Mouse (Mus musculus): ENCODE data around the gene S1pr5. TPM values are rescaled to one million over a fixed set of nuclear protein-coding genes. Genes with fewer than 3 reads are reported as not detected.
"Not testable (repeated sequence)": the region's sequence is repeated elsewhere in the genome, so short reads cannot be mapped to it uniquely, and the experiment has no call there.

The S1pr5 gene
- polyA plus RNA-seq, 1 experiment: not detected

DNA sequence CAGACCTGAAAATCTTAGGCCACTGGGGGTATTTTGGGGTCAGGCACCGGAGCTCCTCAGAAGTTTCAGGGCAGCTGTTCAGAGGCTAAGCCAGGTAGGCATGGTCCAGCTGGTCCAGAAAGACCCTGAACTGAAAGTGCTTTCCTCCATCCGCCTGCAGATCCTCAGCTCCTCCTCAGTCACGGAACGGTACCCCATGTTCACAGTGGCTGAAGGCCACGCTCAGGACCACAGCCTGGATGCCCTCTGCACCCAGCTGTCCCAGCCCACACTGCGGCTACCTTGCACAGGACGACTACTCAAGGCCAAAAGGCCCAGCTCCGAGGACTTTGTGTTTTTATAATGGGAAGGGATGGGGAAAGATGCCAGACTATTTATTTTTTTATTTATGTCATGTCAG is 24.9 kb upstream of the S1pr5 start:
- 0 out of 2 replicates have a peak, but pooled peaks cover 4% of the 10 kb centered on the region for H3K4me1 ChIP-seq (ENCODE audit: control insufficient read depth, insufficient read depth, low read length)
- 83% methylated on average over 8 of the region's 8 CpGs for WGBS
- TF ChIP-seq POLR2A (IDR thresholded peaks at IDR 0.05; ENCODE audit: insufficient read depth, low read depth, low read length) (no peak), CTCF (IDR thresholded peaks at IDR 0.05; ENCODE audit: insufficient read depth, low read depth, low read length) (no peak)
- H3K27ac ChIP-seq (ENCODE audit: insufficient read depth, low read depth, low read length): no peak overlapping the region
- H3K4me3 ChIP-seq (ENCODE audit: insufficient read depth, low read depth, low read length): no peak overlapping the region

DNA sequence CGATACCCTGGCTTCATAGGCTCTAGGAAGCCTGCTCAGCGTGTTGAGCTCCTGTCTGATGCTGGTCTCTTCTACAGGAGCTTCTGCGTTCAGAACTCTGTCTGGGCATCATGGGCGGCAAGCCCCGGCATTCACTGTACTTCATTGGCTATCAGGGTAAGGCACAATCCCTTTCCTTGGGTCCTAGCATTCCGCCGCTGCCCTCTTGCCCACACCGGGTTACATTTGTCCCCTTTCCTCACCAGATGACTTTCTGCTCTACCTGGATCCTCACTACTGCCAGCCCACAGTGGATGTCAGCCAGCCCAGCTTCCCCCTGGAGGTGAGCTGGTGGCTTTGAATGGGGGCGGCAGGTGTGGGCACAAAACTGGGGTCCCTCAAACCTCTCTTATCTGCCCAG is 24.1 kb upstream of the S1pr5 start:
- H3K4me3 ChIP-seq (ENCODE audit: insufficient read depth, low read depth, low read length): no peak overlapping the region
- 0 out of 2 replicates have a peak, but pooled peaks cover 5% of the 10 kb centered on the region for H3K4me1 ChIP-seq (ENCODE audit: control insufficient read depth, insufficient read depth, low read length)
- 92% methylated on average over 9 of the region's 9 CpGs for WGBS
- TF ChIP-seq POLR2A (IDR thresholded peaks at IDR 0.05; ENCODE audit: insufficient read depth, low read depth, low read length): no peak
- no peak for TF ChIP-seq CTCF (IDR thresholded peaks at IDR 0.05; ENCODE audit: insufficient read depth, low read depth, low read length)
- no peak overlapping the region for H3K27ac ChIP-seq (ENCODE audit: insufficient read depth, low read depth, low read length)

DNA sequence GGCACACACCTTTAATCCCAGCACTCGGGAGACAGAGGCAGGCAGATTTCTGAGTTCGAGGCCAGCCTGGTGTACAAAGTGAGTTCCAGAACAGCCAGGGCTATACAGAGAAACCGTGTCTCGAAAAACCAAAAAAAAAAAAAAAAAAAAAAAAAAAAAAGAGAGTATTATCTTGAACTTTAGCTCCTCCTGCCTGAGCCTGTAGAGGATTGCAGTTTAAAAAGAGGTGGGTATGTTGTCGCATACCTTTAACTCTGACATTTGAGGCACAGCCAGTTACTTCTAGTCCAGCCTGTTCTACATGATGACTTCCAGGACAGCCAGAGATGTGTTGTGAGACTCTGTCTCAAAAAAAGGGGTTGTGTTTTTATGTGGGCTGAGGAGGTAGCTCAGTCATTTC is 21.3 kb upstream of the S1pr5 start:
- WGBS: 74% methylated on average over 5 of the region's 5 CpGs
- peaks cover 12% of the 10 kb centered on the region for H3K4me1 ChIP-seq (ENCODE audit: control insufficient read depth, insufficient read depth, low read length)
- not testable (repeated sequence) for H3K4me3 ChIP-seq (ENCODE audit: insufficient read depth, low read depth, low read length); H3K27ac ChIP-seq (ENCODE audit: insufficient read depth, low read depth, low read length)

DNA sequence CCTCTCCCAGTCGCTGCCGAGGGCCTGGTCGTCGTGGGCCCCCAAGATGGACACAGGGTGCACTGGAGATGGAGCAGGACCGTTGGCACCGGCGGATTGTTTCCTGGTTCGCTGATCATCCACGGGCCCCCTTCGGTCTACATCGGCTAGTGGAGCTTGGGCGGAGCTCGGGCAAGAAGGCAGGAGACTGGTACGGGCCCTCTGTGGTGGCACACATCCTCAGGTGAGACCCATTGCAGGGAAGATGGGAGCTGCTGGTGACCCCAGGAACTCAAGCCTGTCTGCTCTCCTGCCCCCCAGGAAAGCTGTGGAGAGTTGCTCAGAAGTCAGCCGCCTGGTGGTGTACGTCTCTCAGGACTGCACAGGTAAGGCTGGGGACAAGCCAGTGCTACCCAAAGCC is 20.1 kb upstream of the S1pr5 start:
- H3K27ac ChIP-seq (ENCODE audit: insufficient read depth, low read depth, low read length): no peak overlapping the region
- WGBS: 93% methylated on average over 16 of the region's 16 CpGs
- TF ChIP-seq POLR2A (IDR thresholded peaks at IDR 0.05; ENCODE audit: insufficient read depth, low read depth, low read length): no peak
- no peak for TF ChIP-seq CTCF (IDR thresholded peaks at IDR 0.05; ENCODE audit: insufficient read depth, low read depth, low read length)
- no peak overlapping the region for H3K4me3 ChIP-seq (ENCODE audit: insufficient read depth, low read depth, low read length)
- H3K4me1 ChIP-seq (ENCODE audit: control insufficient read depth, insufficient read depth, low read length): peaks cover 16% of the 10 kb centered on the region

DNA sequence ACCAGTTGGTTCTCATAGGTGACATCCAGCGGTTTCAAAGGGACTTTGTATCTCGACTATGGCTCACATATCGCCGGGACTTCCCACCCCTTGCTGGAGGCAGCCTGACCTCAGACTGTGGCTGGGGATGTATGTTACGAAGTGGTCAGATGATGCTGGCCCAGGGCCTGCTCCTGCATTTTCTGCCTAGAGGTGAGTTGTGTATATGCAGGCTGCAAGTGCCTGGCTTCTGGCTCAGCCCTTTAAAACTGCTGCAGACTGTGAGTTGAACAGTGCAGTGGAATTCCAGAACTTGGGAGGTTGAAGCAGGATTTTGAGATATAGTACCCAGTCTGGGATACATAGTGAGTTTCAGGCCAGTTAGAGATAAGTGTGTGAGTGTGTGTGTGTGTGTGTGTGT is 18.6 kb upstream of the S1pr5 start:
- TF ChIP-seq POLR2A (IDR thresholded peaks at IDR 0.05; ENCODE audit: insufficient read depth, low read depth, low read length) (no peak), CTCF (IDR thresholded peaks at IDR 0.05; ENCODE audit: insufficient read depth, low read depth, low read length) (no peak)

DNA sequence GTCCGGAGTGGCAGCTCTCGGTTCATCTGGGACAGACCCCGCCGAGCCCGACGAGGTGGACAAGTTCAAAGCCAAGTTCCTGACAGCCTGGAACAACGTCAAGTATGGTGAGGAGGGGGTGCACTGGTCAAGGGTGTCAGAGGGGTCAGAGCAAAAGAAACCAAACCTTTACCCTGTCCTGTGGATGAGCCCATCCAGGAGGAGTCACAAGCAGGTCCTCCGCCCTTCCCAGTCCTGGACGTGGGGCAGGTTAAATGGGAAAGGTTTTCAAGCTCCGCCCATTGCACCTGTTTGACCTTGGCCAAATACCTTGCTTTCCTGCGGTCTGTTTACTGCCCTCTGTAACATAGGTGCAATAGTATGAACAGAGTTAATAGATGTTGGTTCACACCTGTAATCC is 17.4 kb upstream of the S1pr5 start:
- Histone ChIP-seq H3K27ac (ENCODE audit: insufficient read depth, low read depth, low read length) (no peak overlapping the region), H3K4me3 (ENCODE audit: insufficient read depth, low read depth, low read length) (peak overlapping the region; percentile 75), H3K4me1 (ENCODE audit: control insufficient read depth, insufficient read depth, low read length) (peaks cover 16% of the 10 kb centered on the region)
- TF ChIP-seq CTCF (IDR thresholded peaks at IDR 0.05; ENCODE audit: insufficient read depth, low read depth, low read length) (no peak), POLR2A (IDR thresholded peaks at IDR 0.05; ENCODE audit: insufficient read depth, low read depth, low read length) (no peak)
- WGBS: 5% methylated on average over 11 of the region's 11 CpGs

More for the DNA sequence above, 18.6 kb upstream of the S1pr5 start:
- Histone ChIP-seq H3K4me3 (ENCODE audit: insufficient read depth, low read depth, low read length) (no peak overlapping the region), H3K4me1 (ENCODE audit: control insufficient read depth, insufficient read depth, low read length) (peaks cover 16% of the 10 kb centered on the region), H3K27ac (ENCODE audit: insufficient read depth, low read depth, low read length) (no peak overlapping the region)
- 92% methylated on average over 5 of the region's 5 CpGs for WGBS

DNA sequence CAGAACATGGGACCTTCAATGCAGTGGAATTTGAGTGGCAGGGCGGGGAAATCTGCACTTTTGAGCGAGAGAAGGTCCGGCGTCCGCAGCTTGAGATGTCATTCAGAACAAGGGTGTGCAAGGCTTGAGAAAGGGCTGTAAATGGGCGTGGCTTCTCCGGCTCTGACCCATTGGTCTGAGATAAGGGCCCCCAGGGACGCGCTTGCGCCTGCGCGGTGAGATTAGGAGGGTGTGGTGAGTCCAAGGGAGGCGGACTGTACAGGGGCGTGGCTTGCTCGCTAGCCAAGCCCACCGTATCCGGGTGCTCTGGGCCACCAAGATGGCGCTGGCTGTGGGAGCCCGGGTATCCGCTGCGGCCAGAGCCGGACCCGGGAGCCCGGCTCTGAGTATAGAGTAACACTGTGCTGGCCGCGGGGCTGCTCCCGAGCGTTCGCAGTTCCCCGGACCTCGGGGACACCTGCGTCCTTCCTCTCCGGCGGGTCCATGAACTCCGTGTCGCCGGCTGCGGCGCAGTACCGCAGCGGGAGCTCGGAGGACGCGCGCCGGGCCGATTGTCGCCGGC is 16.8 kb upstream of the S1pr5 start, which contains the start of gene Atg4d:
TSS of gene Atg4d (plus strand) at position 294 of the 562 bp plus-strand sequence.
- H3K27ac ChIP-seq (ENCODE audit: insufficient read depth, low read depth, low read length): 0 out of 2 replicates have a peak within 1 kb of the TSS, but pooled peaks have one; percentile 16
- under 1% methylated on average over 49 of the region's 49 CpGs for WGBS

DNA sequence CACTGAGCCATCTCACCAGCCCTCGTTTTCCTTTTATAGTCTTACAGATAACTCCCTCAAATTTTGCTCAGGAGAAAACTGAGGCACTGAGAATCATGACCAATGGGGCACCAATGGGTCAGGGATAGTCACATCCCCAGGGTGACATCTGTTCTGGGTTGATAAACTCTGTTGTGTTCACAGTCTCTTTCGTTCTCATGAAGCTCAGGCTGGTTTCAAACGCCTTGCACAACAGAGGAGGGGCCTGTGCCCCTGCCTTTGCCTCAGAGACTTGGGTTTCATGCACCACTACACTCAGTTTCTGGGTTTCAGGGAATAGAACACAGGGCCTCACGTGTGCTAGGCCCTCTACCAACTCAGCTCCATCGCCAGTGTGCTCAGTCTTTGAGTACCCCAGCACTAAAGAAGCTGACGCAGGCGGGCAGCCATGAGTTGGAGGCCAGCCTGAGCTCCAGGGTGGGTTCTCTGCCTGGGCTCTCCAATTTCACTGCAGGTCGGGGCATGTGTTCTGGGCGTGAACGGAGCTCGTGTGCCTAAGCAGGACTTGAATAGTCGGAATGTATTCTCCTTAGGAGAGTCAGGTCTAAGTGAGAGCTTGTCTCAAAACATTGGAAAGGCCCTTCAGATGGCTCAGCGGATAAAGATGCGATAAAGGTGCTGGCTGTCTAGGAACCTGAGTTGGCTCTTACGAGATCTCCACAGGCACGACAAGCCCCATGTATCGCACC is 16.2 kb upstream of the S1pr5 start:
- Histone ChIP-seq H3K4me1 (ENCODE audit: control insufficient read depth, insufficient read depth, low read length) (peaks cover 16% of the 10 kb centered on the region), H3K27ac (ENCODE audit: insufficient read depth, low read depth, low read length) (0 out of 2 replicates have a peak overlapping the region, but pooled peaks have one; percentile 16), H3K4me3 (ENCODE audit: insufficient read depth, low read depth, low read length) (peak overlapping the region; percentile 75)
- TF ChIP-seq POLR2A (IDR thresholded peaks at IDR 0.05; ENCODE audit: insufficient read depth, low read depth, low read length): no peak
- TF ChIP-seq CTCF (IDR thresholded peaks at IDR 0.05; ENCODE audit: insufficient read depth, low read depth, low read length): no peak
- 18% methylated on average over 17 of the region's 17 CpGs for WGBS

More for the DNA sequence above, 16.8 kb upstream of the S1pr5 start, which contains the start of gene Atg4d:
- Histone ChIP-seq H3K4me1 (ENCODE audit: control insufficient read depth, insufficient read depth, low read length) (peaks cover 16% of the 10 kb centered on the region), H3K4me3 (ENCODE audit: insufficient read depth, low read depth, low read length) (peak within 1 kb of the TSS; percentile 75)
- TF ChIP-seq POLR2A (IDR thresholded peaks at IDR 0.05; ENCODE audit: insufficient read depth, low read depth, low read length) (peak; percentile 97), CTCF (IDR thresholded peaks at IDR 0.05; ENCODE audit: insufficient read depth, low read depth, low read length) (no peak; the same call in 1 of the 2 replicates)

DNA sequence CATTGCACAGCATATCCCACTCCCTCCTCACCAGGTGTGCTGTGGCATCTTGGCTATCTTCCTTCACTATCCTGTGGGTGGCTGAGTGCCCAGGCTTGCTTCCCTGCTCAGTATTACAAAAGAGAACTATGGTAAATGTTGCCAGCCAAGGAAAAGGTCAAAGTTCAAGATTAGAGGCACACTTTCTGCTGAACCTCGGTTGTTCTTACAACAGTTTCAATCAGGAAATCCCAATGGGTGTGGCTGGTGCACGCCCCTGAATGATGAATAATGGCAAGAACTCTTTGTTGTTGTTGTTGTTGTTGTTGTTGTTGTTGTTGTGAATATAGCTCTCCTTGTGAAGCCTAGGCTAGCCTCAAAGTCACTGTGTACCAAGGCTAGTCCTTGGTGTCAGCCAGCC is 13.6 kb upstream of the S1pr5 start:
- Histone ChIP-seq H3K4me1 (ENCODE audit: control insufficient read depth, insufficient read depth, low read length) (peaks cover 9% of the 10 kb centered on the region), H3K4me3 (ENCODE audit: insufficient read depth, low read depth, low read length) (no peak overlapping the region), H3K27ac (ENCODE audit: insufficient read depth, low read depth, low read length) (no peak overlapping the region)
- no peak for TF ChIP-seq CTCF (IDR thresholded peaks at IDR 0.05; ENCODE audit: insufficient read depth, low read depth, low read length)
- TF ChIP-seq POLR2A (IDR thresholded peaks at IDR 0.05; ENCODE audit: insufficient read depth, low read depth, low read length): no peak
- whole genome bisulfite sequencing: 65% methylated on average over 2 of the region's 2 CpGs
